Mouse (Mus musculus): ENCODE results near the gene Stk19.
A peak's percentile ranks its signal among the peaks of the same experiment; 100 is the strongest.

The Stk19 gene

DNA sequence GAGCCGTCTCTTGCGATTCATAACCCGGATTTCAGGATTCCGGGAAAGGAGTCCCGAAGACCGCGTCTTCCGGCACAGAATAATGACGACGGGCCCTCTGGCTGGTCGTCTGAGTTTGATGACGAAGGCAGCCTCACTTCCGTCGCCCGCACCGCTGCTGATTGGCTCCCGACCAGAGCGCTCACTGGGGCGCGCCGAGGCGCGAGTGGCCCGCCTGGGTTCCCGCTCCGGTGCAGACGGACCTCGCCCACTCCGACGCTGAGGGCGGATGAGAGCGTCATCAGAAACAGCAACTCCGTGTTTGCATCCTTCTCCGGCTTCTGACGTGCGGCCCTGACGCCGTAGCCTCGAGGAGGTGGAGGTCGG is at the start of gene Stk19, which contains the start of gene Dxo:
Gene Stk19, minus strand, starts transcription at position 90 of the 366 bp plus-strand sequence.
Gene Dxo, plus strand, starts transcription at position 164 of the 366 bp plus-strand sequence.
- peak; percentile 73 for ATAC-seq (ENCODE audit: insufficient number of reproducible peaks, low FRiP score, low TSS enrichment)

DNA sequence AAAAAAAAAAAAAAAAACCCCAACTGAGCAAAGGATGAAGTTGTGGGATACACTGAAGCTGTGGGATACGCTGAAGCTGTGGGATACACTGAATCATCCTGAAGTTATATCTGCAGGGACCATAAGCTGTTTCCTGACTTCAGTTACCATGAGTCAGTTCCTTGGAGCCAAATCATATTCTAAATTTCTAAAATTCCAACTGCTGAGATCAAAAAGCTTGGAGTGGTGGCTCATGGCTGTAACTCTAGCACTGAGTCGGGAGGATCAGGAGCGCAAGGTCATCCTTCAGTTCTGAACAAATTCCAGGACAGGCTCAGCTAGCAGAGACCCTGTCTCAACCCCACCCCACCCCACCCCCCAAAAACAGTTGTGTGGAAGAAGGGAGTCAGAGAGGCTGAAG is 48.9 kb upstream of the Stk19 start:
- no peak for ATAC-seq (ENCODE audit: insufficient number of reproducible peaks, low FRiP score, low TSS enrichment)

DNA sequence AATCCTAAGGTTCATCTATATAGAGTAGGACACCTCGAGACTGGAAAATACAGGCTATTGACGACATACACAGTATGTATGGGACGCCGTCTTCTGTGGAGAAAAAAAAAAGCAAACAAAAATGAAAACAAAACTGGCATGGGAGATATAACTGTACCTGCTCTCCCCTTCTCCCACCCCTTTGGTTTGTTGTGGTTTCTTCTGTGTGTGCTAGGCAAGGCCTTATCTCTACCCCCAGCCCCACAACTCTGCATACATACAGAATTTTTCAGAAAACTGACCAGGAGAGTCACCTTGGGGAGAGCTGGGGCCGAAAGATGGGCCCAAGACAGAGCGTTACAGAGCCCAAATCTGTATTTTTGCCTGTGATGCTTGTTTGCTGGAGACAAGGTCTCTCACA is 48.0 kb upstream of the Stk19 start:
- ATAC-seq (ENCODE audit: insufficient number of reproducible peaks, low FRiP score, low TSS enrichment): no peak

DNA sequence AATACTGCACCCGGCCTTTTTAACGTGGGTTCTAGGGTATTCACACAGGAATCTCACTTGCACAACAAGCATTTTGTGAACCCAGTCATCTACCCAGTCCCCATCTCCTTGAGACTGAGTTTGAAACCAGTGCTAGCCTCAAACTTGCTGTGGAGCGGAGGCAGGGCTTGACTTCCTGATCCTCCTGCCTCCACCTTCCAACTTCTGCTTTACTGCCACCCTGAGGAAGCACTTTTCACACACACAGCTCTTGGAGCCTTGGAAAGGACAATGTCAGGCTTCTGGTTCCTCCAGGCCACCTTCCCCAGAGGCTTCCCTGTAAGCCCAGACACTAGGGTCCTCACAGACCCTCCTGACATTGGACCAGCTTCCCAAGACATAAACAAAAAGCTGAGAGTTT is 46.6 kb upstream of the Stk19 start:
- no peak for ATAC-seq (ENCODE audit: insufficient number of reproducible peaks, low FRiP score, low TSS enrichment)

DNA sequence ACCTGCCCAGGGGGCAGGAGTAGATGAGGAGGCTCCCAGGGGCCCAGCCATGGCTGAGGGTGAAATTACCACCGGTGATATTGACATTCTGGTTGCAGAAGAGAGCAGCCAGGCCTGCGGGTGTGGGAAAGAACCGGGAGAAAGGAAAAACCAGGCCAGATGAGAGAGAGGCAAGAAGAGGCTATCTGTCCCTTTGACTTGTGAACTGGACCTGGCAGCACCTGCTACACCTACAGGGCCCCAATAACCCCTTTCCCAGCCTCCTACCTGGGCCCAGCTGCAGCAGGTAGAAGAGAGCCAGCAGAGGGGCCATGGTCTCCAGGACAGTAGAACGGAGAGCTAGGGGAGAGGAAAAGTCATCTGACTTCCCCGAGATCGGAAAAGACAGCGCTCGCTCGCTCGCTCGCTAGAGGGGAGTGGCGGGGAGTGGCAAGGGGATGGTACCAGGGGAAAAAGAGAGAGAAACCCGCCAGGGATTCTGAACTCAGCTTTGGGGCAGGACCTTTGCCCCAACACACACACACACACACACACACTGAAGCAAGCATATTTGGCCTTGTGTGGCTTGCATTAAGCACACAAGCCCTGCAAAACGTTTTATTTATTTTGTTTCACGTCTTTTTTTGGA is 45.1 kb upstream of the Stk19 start, which contains the start of gene Gm20547:
Gene Gm20547, minus strand, starts transcription at position 360 of the 628 bp plus-strand sequence.
- no peak for ATAC-seq (ENCODE audit: insufficient number of reproducible peaks, low FRiP score, low TSS enrichment)

DNA sequence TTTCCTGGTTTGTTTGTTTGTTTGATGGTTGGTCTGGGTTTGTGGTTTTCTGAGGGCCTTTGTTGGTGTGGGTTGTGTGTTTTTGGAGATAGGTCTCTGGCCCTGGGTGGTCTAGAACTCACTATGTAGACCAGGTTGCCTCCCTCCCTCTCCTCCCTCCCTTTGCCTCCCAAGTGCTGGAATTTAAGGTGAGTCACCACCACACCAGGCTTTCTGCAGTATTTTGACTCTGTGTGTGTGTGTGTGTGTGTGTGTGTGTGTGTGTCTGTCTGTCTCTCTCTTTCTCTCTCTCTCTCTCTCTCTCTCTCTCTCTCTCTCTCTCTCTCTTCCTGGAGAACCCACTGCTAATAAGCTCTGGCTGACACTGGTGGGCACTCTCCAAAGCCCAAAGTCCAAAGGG is 44.4 kb upstream of the Stk19 start:
- ATAC-seq (ENCODE audit: insufficient number of reproducible peaks, low FRiP score, low TSS enrichment): no peak

DNA sequence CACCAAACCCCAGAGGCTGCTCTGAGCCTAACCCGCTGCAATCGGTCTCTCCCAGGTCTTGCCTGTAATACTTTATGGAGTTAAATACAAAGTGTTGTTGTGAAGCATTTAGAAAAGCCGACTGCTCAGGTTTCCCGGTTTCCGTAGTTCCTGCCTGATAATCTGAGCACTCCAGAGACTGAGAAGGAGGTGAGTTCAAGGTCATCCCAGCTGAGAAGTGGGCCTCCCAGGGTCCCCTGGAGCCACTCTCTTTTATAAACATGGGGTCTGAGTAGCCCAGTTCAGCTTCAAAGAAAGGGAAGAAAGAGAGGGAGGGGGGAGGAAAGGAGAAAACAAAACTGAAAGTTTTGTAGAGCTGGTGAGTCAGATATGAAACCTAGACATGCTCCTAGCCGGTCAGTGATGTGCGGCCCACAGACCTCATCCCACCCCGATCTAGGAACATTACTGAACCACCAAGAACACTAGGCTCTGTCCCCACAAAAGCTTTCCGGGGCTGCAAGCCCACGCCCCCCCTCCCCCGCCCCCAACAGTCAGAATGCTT is 42.7 kb upstream of the Stk19 start, which contains the start of gene Zbtb12:
Gene Zbtb12, plus strand, starts transcription at position 148 of the 544 bp plus-strand sequence.
- no peak for ATAC-seq (ENCODE audit: insufficient number of reproducible peaks, low FRiP score, low TSS enrichment)

DNA sequence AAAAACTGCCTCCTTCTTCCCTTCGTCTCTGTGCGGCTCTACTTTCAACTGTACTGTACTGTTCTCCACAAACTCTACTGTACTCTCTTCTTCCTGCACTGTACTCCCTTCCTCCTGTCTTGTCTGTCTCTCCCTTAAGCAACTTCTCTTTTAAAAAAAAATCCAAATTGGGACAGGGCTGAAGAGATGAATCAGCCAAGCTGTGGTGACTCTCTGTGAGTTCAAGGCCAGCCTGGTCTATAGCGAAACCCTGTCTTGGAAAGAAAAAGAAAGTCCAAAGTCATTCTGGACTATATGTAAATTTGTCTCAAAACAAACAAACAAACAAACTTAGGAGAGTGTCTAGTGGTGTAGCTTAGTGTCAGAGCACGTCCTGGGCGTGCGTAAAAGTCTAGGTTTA is 37.6 kb upstream of the Stk19 start:
- ATAC-seq (ENCODE audit: insufficient number of reproducible peaks, low FRiP score, low TSS enrichment): no peak

DNA sequence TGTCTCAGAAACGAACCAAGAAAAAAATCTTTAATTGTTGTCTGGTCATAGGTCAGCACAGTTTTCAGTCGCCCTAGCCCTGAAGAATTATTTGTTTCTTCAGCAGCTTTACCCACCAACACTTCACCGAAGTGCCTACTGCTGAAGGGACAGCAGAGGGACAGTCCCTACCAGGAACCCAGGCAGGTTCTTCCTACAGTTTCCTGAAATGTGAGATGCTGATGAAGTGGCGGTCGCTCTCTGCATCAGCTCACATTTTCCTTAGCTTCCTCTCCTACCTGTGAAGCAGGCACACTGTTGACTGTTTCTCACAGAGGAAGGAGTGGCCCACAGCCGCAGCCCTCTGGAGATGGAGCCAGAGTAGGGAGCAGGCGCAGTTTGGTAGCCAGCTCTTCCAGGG is 29.2 kb upstream of the Stk19 start:
- no peak for ATAC-seq (ENCODE audit: insufficient number of reproducible peaks, low FRiP score, low TSS enrichment)

DNA sequence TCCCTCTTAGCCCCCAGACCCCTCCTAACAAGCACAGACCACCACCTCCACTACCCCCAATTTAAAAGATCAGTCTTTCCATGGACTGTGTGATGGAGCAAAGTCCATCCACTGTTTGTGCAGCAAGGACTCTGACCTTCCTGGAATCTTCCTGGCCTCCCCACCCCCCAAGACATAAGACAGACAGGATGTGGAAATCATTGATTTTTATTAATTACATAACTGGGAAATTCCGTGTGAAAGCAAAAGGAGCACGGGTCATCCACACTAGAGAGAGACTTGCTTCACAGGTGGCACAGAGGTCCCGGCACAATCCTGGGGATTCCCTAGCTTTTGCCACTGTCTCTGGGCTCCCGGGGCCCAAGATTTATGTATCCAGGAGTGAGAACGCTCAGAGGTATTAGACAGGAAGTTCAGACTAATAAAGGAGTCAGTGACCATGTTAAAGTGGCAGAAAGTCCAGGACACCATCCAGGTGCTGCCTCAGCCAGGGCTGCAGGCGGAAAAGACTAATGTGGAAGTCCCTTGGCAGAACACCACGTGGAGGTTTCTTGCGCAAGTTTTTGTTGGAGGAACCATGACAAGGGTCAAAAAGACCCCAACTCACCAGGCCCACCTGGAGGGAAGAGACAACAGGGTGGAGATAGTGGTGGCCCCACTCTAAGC is 25.8 kb upstream of the Stk19 start, which contains the start of gene Cfb:
Gene Cfb, minus strand, starts transcription at position 103 of the 666 bp plus-strand sequence.
- ATAC-seq (ENCODE audit: insufficient number of reproducible peaks, low FRiP score, low TSS enrichment): no peak

DNA sequence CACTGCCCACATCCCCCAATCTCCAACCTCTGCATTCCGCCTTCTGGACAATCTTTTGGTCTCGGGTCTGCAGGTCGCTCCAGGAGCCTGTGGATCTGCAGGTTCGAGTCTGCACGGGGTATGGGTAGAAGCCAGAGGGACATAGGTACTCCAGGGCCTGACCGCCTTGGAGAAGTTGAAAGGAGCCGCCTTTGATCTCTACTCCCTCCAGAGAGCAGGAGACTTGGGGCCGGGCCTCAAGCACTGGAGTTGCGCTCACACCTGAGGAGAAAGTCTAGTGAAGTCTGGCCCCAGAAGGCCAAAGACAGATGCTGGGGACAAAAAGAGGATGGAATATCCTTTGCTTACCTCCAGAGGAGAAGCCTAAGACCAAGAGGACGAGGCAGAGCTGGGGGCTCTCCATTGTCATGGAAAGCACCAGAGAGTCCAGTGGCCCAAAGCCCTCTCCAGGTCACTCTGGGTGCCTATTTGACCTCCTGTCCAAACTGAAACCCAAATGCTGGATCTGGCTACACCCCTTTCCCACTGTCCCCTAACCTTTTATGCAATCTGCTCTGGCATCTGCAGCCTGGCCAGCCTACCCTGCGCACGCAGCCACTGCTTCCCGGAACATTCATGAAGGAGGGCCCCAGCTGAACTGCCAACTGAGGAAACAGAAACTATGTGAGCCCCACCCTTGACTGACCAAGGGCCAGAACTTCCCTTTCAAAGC is 25.1 kb upstream of the Stk19 start:
- no peak for ATAC-seq (ENCODE audit: insufficient number of reproducible peaks, low FRiP score, low TSS enrichment)

DNA sequence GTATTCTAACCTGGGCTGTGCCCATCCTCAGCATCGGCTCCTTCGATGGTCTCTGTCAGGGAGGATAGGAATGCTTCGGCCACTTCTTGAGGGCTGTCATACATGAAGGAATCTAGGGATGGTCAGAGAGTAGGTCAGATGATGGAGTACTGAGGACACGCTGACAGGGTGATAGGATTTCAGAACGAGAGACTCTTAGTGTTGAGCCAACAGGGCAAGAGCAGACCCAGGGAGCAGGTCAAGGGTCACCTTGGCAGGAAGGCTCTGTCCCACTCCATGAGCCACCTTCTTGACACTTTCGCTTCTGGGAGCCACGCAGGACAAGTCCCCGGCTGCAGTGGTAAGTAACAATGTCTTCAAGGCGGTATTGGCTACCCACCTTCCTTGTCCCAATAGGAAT is 23.8 kb upstream of the Stk19 start:
- ATAC-seq (ENCODE audit: insufficient number of reproducible peaks, low FRiP score, low TSS enrichment): no peak

DNA sequence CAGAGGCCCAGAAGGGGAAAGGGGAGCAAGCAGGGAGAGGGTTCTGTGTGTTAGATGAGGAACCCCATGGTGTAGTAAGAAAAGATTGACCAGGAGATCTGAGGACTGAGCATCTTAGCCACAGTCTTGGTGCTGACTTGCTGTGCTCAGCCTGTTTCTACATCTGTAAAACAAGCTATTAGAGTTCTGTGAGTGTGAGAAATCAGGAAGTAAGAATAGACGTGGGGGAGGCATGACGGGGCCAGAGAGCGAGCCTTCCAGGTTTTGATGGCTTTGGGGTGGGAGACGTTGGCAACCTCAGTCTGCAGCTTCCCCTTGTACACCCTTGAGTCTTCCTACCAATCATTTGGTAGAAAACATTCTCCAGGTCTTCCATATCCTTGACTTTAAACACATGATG is 21.9 kb upstream of the Stk19 start:
- no peak for ATAC-seq (ENCODE audit: insufficient number of reproducible peaks, low FRiP score, low TSS enrichment)

DNA sequence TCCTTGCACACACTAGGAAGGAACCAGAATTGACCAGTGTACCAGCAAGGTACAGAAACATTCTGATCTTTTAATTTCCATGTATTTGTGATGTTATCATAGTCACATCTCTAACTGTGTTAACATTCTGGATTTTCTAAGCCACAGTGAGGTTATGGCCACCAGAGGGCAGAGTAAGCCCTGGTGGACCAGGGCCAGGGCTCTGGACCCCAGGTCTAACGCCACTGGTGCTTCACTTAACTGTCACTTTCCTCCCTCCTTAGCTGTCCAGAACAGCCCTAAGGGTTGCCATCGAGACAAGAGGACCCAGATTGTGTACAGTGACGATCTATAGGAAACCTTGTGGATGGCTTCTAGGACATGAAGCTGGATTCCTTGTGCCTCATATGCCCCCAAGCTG is 19.1 kb upstream of the Stk19 start:
- ATAC-seq (ENCODE audit: insufficient number of reproducible peaks, low FRiP score, low TSS enrichment): no peak

DNA sequence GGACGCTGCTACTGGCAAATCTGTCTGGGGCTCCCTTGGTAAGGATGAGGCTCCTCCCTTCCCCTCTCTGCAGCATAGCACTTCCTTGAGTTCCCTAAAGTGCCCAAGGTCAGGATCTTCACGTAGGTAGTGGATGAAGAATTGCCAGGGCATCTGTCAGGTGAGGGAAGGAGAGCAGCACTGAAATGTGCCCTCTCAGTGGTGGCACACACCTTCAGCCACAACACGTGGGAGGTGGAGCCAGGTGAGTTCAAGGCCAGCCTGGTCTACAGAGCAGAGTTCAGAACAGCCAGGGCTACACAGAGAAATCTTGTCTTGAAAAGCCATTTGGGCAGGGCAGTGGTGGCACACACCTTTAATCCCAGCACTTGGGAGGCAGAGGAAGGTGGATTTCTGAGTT is 18.0 kb upstream of the Stk19 start:
- no peak for ATAC-seq (ENCODE audit: insufficient number of reproducible peaks, low FRiP score, low TSS enrichment)

DNA sequence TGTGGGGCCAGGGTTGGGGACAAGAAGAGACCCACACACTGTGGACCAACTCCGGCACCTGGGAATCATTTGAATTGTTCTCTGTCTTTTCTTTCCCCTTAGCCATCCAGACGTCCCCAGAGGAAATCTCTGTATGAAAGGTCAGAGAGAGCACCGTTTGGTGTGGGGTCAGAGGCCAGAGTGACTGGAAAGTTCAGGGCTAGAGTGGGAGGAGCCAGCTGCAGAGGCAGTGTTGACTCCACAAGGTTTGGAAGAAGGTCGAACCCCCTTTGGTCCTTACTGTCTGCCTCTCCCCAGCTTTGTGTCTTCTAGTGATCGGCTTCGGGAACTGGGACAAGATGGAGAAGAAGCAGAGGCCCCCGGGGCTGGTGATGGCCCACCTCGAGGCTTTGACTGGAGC is 16.8 kb upstream of the Stk19 start:
- ATAC-seq (ENCODE audit: insufficient number of reproducible peaks, low FRiP score, low TSS enrichment): no peak

DNA sequence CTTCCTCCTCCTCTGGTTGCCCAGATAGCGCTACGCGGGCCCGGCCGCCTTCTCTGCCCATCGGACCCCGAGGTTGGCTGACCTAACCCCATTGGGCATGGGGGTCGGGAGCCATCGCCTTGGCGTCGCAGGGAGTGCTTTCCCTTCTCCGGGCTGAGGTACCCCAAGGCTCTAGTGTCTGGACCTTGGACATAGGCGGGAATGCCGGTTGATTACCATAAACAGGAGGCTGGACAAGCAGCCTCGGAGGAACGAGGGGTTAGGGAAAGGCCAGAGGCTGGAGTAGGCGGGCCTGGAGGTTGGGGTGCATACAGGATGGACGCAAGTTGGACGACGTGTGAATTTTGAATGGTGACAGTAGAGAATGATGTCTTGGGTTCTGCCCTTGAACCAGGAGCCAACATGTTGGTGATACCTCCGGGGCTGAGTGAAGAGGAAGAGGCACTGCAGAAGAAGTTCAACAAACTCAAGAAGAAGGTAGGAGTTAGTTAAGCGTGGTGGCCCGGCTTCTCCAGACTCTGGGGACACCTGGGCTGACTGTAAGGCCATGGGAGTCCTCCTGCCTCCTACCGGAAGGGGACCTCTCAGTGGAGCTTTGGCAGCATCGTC is 13.9 kb upstream of the Stk19 start:
- ATAC-seq (ENCODE audit: insufficient number of reproducible peaks, low FRiP score, low TSS enrichment): no peak

DNA sequence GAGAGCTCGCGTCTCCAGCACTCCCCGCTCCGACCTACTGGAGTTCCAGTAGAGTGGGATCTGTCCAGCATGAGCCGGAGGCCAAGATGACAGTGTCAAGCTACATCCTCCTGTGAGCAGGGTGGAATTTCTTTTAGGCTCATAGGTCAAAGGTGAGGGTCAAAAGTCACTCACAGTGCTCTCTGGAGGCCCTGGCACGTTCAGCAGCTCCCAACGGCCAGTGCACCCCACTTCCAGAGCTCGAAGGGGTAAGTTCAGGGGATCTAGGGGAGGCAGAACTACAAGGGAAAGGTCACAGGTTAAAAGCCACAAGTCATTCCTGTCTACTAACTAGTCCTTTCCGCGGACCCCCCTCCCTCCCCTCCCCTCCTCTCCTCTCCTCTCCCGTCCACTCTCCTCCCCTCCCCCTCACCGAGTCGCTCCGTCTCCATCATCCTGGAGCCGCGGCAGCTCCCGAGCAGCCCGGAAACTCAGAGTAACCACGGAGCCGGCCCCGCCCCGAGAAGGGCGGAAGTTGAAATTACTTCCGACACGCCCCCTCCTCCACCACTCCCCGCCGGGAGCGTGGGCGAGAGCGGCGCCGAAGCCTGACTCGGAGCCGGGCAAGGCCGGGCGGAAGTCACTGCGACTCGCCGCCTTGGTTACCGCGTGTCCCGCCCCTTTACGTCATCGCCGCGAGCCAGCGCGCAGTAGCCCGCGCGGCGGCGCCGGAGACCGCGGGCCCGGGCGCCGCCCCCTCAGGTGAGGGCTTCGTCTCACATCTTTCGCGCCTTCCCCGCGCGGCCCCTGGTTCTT is 13.2 kb upstream of the Stk19 start, which contains the start of the genes Skiv2l and Nelfe:
Gene Skiv2l, minus strand, starts transcription at position 489 of the 795 bp plus-strand sequence.
Gene Nelfe, plus strand, starts transcription at position 670 of the 795 bp plus-strand sequence.
- ATAC-seq (ENCODE audit: insufficient number of reproducible peaks, low FRiP score, low TSS enrichment): peak; percentile 87

DNA sequence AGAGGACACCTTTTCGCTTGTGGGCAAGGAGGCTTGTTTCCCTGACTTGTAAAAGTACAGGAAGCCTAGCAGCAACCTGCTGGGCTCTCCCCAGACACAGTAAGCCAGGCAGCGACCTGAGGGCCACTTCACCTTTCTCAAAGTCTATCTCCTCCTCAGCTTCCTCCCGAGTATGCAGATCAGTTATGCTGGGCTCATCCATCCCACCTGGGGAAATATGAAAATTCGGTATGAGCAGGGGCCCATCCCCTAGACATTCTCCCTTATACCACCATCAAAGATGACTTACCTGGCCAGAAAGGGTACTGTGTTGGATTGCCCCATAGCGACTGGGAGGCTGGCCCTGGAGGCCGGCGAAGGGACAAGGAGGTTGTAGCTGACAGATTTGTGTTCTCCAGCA is 10.9 kb upstream of the Stk19 start:
- ATAC-seq (ENCODE audit: insufficient number of reproducible peaks, low FRiP score, low TSS enrichment): no peak

DNA sequence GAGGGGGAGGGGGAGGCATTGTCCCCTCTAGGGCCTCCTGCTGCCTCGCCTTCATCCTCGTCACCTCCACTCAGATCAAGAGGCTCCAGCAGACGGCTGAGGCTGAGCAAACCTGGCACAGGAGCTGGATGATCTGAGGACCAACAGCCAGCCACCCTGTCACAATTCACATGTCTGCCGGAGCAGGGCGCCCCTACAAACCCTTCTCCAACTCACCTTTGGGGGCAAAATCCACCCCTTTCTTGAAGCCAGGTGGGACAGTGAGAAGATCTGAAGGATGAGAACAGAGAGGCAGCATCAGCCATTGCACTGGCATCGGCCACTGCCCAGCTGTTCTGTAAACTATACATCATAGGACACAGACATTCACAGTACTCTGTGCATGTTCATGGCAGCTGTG is 10.4 kb upstream of the Stk19 start:
- no peak for ATAC-seq (ENCODE audit: insufficient number of reproducible peaks, low FRiP score, low TSS enrichment)
